Mouse (Mus musculus) megakaryocyte, adult 5-6 weeks (primary cell): Measurements from ENCODE around the gene L1cam. TPM values are rescaled to one million over a fixed set of nuclear protein-coding genes. Genes with fewer than 3 reads are reported as not detected.

Source experiments
- total RNA-seq, 2 experiments: library from RNA; stranded (forward) in 1 of 2; stranded (reverse) in 1 of 2; fragments of 153-499, 151-499 nt in 1 of 2; fragments of 221-1000, 200-1000 nt in 1 of 2; gene quantifications; 2 replicates each; pipeline versions ENCODE4 v1.2.3 to v1.2.4; 2015 to 2017

The L1cam gene
- total RNA-seq, 2 experiments from 2014 or later, result 21.3 to 51.5 TPM

Other genes starting within 250 kb of the L1cam start
- gene Pnck, start 236.0 kb downstream of the L1cam start, total RNA-seq (2015), result 0.59 TPM in 1 of 2 replicates, not detected in the other
- gene Pnck, start 236.0 kb downstream of the L1cam start, total RNA-seq (2017), result not detected in 2 replicates
- gene Slc6a8, start 223.0 kb downstream of the L1cam start, total RNA-seq (2015), result not detected in 2 replicates
- 1.1 TPM in 1 of 2 replicates, not detected in the other for gene Slc6a8, start 223.0 kb downstream of the L1cam start, total RNA-seq (2017)
- 211 and 214 TPM in 2 replicates for gene Bcap31, start 179.9 kb downstream of the L1cam start, total RNA-seq (2015)
- 157 and 173 TPM in 2 replicates for gene Bcap31, start 179.9 kb downstream of the L1cam start, total RNA-seq (2017)
- gene Abcd1, start 179.5 kb downstream of the L1cam start, total RNA-seq (2015), result 80.0 and 82.4 TPM in 2 replicates
- gene Abcd1, start 179.5 kb downstream of the L1cam start, total RNA-seq (2017), result 32.7 and 35.7 TPM in 2 replicates
- gene Plxnb3, start 139.0 kb downstream of the L1cam start, total RNA-seq (2015), result 0.14 TPM in 1 of 2 replicates, not detected in the other
- 0.04 and 0.29 TPM in 2 replicates for gene Plxnb3, start 139.0 kb downstream of the L1cam start, total RNA-seq (2017)
- gene Srpk3, start 121.7 kb downstream of the L1cam start, total RNA-seq (2015), result not detected in 2 replicates
- gene Srpk3, start 121.7 kb downstream of the L1cam start, total RNA-seq (2017), result 0.45 TPM in 1 of 2 replicates, not detected in the other
- gene Idh3g, start 109.2 kb downstream of the L1cam start, total RNA-seq (2015), result 277 and 286 TPM in 2 replicates
- gene Idh3g, start 109.2 kb downstream of the L1cam start, total RNA-seq (2017), result 154 and 172 TPM in 2 replicates
- gene Ssr4, start 109.1 kb downstream of the L1cam start, total RNA-seq (2015), result 250 and 261 TPM in 2 replicates
- gene Ssr4, start 109.1 kb downstream of the L1cam start, total RNA-seq (2017), result 127 and 142 TPM in 2 replicates
- gene Pdzd4, start 71.1 kb downstream of the L1cam start, total RNA-seq (2015), result 1.5 and 1.7 TPM in 2 replicates
- 5.1 and 5.8 TPM in 2 replicates for gene Pdzd4, start 71.1 kb downstream of the L1cam start, total RNA-seq (2017)
- not detected in 2 replicates for gene Avpr2, start 4.0 kb downstream of the L1cam start, total RNA-seq (2015)
- 0.12 and 0.33 TPM in 2 replicates for gene Avpr2, start 4.0 kb downstream of the L1cam start, total RNA-seq (2017)
- 67.6 and 69.7 TPM in 2 replicates for gene Arhgap4, start 25.8 kb upstream of the L1cam start, total RNA-seq (2015)
- gene Arhgap4, start 25.8 kb upstream of the L1cam start, total RNA-seq (2017), result 98.9 and 119 TPM in 2 replicates
- gene Naa10, start 25.8 kb upstream of the L1cam start, total RNA-seq (2015), result 51.7 and 59.9 TPM in 2 replicates
- gene Naa10, start 25.8 kb upstream of the L1cam start, total RNA-seq (2017), result 79.4 and 93.7 TPM in 2 replicates
- gene Renbp, start 34.7 kb upstream of the L1cam start, total RNA-seq (2015), result 11.3 and 13.5 TPM in 2 replicates
- 23.1 and 34.4 TPM in 2 replicates for gene Renbp, start 34.7 kb upstream of the L1cam start, total RNA-seq (2017)
- 108 and 109 TPM in 2 replicates for gene Hcfc1, start 70.3 kb upstream of the L1cam start, total RNA-seq (2015)
- gene Hcfc1, start 70.3 kb upstream of the L1cam start, total RNA-seq (2017), result 52.5 and 67.7 TPM in 2 replicates
- 46.4 and 55.3 TPM in 2 replicates for gene Irak1, start 127.8 kb upstream of the L1cam start, total RNA-seq (2015)
- 32.3 and 46.0 TPM in 2 replicates for gene Irak1, start 127.8 kb upstream of the L1cam start, total RNA-seq (2017)
- not detected in 2 replicates for gene Opn1mw, start 231.4 kb upstream of the L1cam start, total RNA-seq (2015)
- not detected in 2 replicates for gene Opn1mw, start 231.4 kb upstream of the L1cam start, total RNA-seq (2017)
- 15.2 and 16.4 TPM in 2 replicates for gene Mecp2, start 239.3 kb upstream of the L1cam start, total RNA-seq (2015)
- 16.9 and 17.7 TPM in 2 replicates for gene Mecp2, start 239.3 kb upstream of the L1cam start, total RNA-seq (2017)